Comparison of ENCODE assay signal across 8 mouse cellular contexts in genomic region chr15:78436380-78437192, GRCm38 (mm10). TPM values are rescaled to one million over a fixed set of nuclear protein-coding genes. Genes with fewer than 3 reads are reported as not detected.
DNase-seq lines count a peak whose midpoint lies in the region; ATAC-seq and TF ChIP-seq lines count a peak whose summit lies in the region.

No protein-coding gene starts in this region.

- dilution Hi-C loops in CH12.LX (cut with MboI; ENCODE audit: extremely low pct_ligation_motif_present, extremely low pct_unique_long_range_greater_than_20kb, low sequenced_read_pairs): no loop called here

- H3K36me3 ChIP-seq in CH12.LX (replicated peaks in 1 of 2; ENCODE audit: control insufficient read depth in 1 of 2, insufficient read depth in 1 of 2, low read length in 1 of 2): no peaks in the 10 kb centered on the region
- peaks cover 36% of the 10 kb centered on the region for H3K36me3 ChIP-seq in forebrain, embryonic 14.5 days (ENCODE audit: control insufficient read depth, insufficient read depth, low read length)
- H3K36me3 ChIP-seq in heart, postnatal 0 days (replicated peaks; ENCODE audit: control insufficient read depth, insufficient read depth, low read length): peaks cover 5% of the 10 kb centered on the region
- H3K36me3 ChIP-seq in liver, embryonic 12.5 days: peaks cover 9% of the 10 kb centered on the region; the same call in 1 of the 2 replicates
- H3K36me3 ChIP-seq in neural tube, embryonic 14.5 days (ENCODE audit: control insufficient read depth, insufficient read depth, low read length): peaks cover 15% of the 10 kb centered on the region

- no peaks in the 10 kb centered on the region for H3K9me3 ChIP-seq in CH12.LX (replicated peaks; ENCODE audit: low read length)
- no peaks in the 10 kb centered on the region for H3K9me3 ChIP-seq in forebrain, embryonic 14.5 days (replicated peaks; ENCODE audit: control insufficient read depth, low read length)
- no peaks in the 10 kb centered on the region for H3K9me3 ChIP-seq in heart, postnatal 0 days (replicated peaks; ENCODE audit: control insufficient read depth, low read length)
- no peaks in the 10 kb centered on the region for H3K9me3 ChIP-seq in liver, embryonic 12.5 days (replicated peaks)
- no peaks in the 10 kb centered on the region for H3K9me3 ChIP-seq in neural tube, embryonic 14.5 days (ENCODE audit: control insufficient read depth, low read length)

- H3K4me2 ChIP-seq in CH12.LX (ENCODE audit: insufficient read depth, low read depth, poor library complexity, severe bottlenecking): peak overlapping the region; percentile 42; the same call in 1 of the 2 replicates
- peak overlapping the region; percentile 59 for H3K4me2 ChIP-seq in forebrain, embryonic 14.5 days (ENCODE audit: low read length)
- peak overlapping the region; percentile 53 for H3K4me2 ChIP-seq in heart, postnatal 0 days (ENCODE audit: low read depth, low read length)
- H3K4me2 ChIP-seq in liver, embryonic 12.5 days: peak overlapping the region; percentile 51
- peak overlapping the region; percentile 42 for H3K4me2 ChIP-seq in neural tube, embryonic 14.5 days (ENCODE audit: low read depth, low read length)

- H3K9ac ChIP-seq in CH12.LX (ENCODE audit: insufficient read depth, low read depth): no peak overlapping the region
- H3K9ac ChIP-seq in forebrain, embryonic 14.5 days (ENCODE audit: low read length): peak overlapping the region; percentile 50
- peak overlapping the region; percentile 29; the same call in 1 of the 2 replicates for H3K9ac ChIP-seq in heart, postnatal 0 days (replicated peaks; ENCODE audit: low read depth, low read length)
- H3K9ac ChIP-seq in liver, embryonic 12.5 days: 0 out of 2 replicates have a peak overlapping the region, but pooled peaks have one; percentile 37
- 0 out of 2 replicates have a peak overlapping the region, but pooled peaks have one; percentile 37 for H3K9ac ChIP-seq in neural tube, embryonic 14.5 days (replicated peaks; ENCODE audit: low read depth, low read length)

- TF ChIP-seq EP300 in CH12.LX (IDR thresholded peaks at IDR 0.05; ENCODE audit: low read length): no peak
- no peak for TF ChIP-seq EP300 in heart, postnatal 0 days (IDR thresholded peaks at IDR 0.05; ENCODE audit: low read depth)

- peaks cover 59% of the 10 kb centered on the region for H3K27me3 ChIP-seq in CH12.LX (replicated peaks)
- no peaks in the 10 kb centered on the region for H3K27me3 ChIP-seq in forebrain, embryonic 14.5 days (replicated peaks; ENCODE audit: control insufficient read depth, insufficient read depth, low read length)
- H3K27me3 ChIP-seq in heart, postnatal 0 days (ENCODE audit: control insufficient read depth, insufficient read depth, low read length): no peaks in the 10 kb centered on the region
- peaks cover 63% of the 10 kb centered on the region for H3K27me3 ChIP-seq in liver, embryonic 12.5 days (replicated peaks)
- no peaks in the 10 kb centered on the region for H3K27me3 ChIP-seq in neural tube, embryonic 14.5 days (ENCODE audit: control insufficient read depth, insufficient read depth, low read length)

- H3K4me3 ChIP-seq in CH12.LX (replicated peaks in 1 of 3; ENCODE audit: low read depth in 2 of 3, low read length in 2 of 3, poor library complexity in 1 of 3): peak overlapping the region in 1 of 3 experiments; percentile 6
- H3K4me3 ChIP-seq in forebrain, embryonic 14.5 days (ENCODE audit: low read depth, low read length): peak overlapping the region; percentile 21
- H3K4me3 ChIP-seq in heart, postnatal 0 days (ENCODE audit: low read depth, low read length): peak overlapping the region; percentile 30
- peak overlapping the region; percentile 8; the same call in 1 of the 2 replicates for H3K4me3 ChIP-seq in liver, embryonic 12.5 days
- peak overlapping the region; percentile 12; the same call in 1 of the 2 replicates for H3K4me3 ChIP-seq in neural tube, embryonic 14.5 days (ENCODE audit: low read depth, low read length)

- WGBS in forebrain, embryonic 14.5 days: 8% methylated on average over 32 of the region's 32 CpGs
- WGBS in heart, postnatal 0 days: 18% methylated on average over 26 of the region's 32 CpGs
- WGBS in liver, embryonic 12.5 days (ENCODE audit: insufficient replicate concordance): 24% methylated on average over 30 of the region's 32 CpGs
- WGBS in neural tube, embryonic 14.5 days: 11% methylated on average over 29 of the region's 32 CpGs

- peak; percentile 78 for ATAC-seq in forebrain, embryonic 14.5 days
- ATAC-seq in heart, postnatal 0 days (ENCODE audit: insufficient read depth, low read depth): peak; percentile 67
- ATAC-seq in liver, embryonic 12.5 days: 0 out of 2 replicates have a peak, but pooled peaks have one; percentile 26
- ATAC-seq in neural tube, embryonic 14.5 days (ENCODE audit: low read depth): peak; percentile 48; the same call in 1 of the 2 replicates

- TF ChIP-seq POLR2A in CH12.LX (IDR thresholded peaks at IDR 0.05; ENCODE audit: low read depth, low read length): no peak
- TF ChIP-seq POLR2A in brain, embryonic 14.5 days (IDR thresholded peaks at IDR 0.05; ENCODE audit: borderline replicate concordance, extremely low read depth, insufficient read depth, insufficient read length, poor library complexity, severe bottlenecking): no peak

- TF ChIP-seq RAD21 in CH12.LX (IDR thresholded peaks at IDR 0.05; ENCODE audit: low read depth, low read length): no peak; the same call in 1 of the 2 replicates

- H3K4me1 ChIP-seq in CH12.LX (ENCODE audit: control insufficient read depth in 1 of 2, insufficient read depth in 2 of 2): peaks cover 18 to 48% of the 10 kb centered on the region in 2 experiments
- H3K4me1 ChIP-seq in forebrain, embryonic 14.5 days (ENCODE audit: control insufficient read depth, insufficient read depth, low read length): peaks cover 13% of the 10 kb centered on the region; the same call in 1 of the 2 replicates
- H3K4me1 ChIP-seq in heart, postnatal 0 days (ENCODE audit: control insufficient read depth, insufficient read depth): peaks cover 9% of the 10 kb centered on the region
- peaks cover 23% of the 10 kb centered on the region for H3K4me1 ChIP-seq in liver, embryonic 12.5 days
- H3K4me1 ChIP-seq in neural tube, embryonic 14.5 days (ENCODE audit: control insufficient read depth, insufficient read depth, low read length): peaks cover 16% of the 10 kb centered on the region

- no peak overlapping the region for H3K27ac ChIP-seq in CH12.LX (ENCODE audit: insufficient read depth, low read depth)
- peak overlapping the region; percentile 22; the same call in 1 of the 2 replicates for H3K27ac ChIP-seq in forebrain, embryonic 14.5 days (ENCODE audit: low read depth, low read length)
- peak overlapping the region; percentile 70; the same call in 1 of the 2 replicates for H3K27ac ChIP-seq in heart, postnatal 0 days (ENCODE audit: low read depth)
- H3K27ac ChIP-seq in liver, embryonic 12.5 days: no peak overlapping the region
- H3K27ac ChIP-seq in neural tube, embryonic 14.5 days (ENCODE audit: low read depth, low read length): peak overlapping the region; percentile 57

- TF ChIP-seq CTCF in CH12.LX (conservative IDR thresholded peaks at IDR 0.05 in 1 of 2, IDR thresholded peaks at IDR 0.05 in 1 of 2; ENCODE audit: low read depth in 2 of 2, low read length in 2 of 2): no peak
- no peak; the same call in 1 of the 2 replicates for TF ChIP-seq CTCF in brain, embryonic 14.5 days (IDR thresholded peaks at IDR 0.05; ENCODE audit: borderline replicate concordance, extremely low read depth, insufficient read depth, insufficient read length)
- no peak for TF ChIP-seq CTCF in heart, postnatal 0 days (IDR thresholded peaks at IDR 0.05; ENCODE audit: low read depth)

- H3K79me2 ChIP-seq in CH12.LX (replicated peaks; ENCODE audit: control insufficient read depth, extremely low read depth, insufficient read depth, poor library complexity, severe bottlenecking): no peaks in the 10 kb centered on the region

- in situ Hi-C loops in CH12.LX (cut with MboI; ENCODE audit: low pct_ligation_motif_present, low pct_unique_long_range_greater_than_20kb, low sequenced_read_pairs): loop anchor here (25.0 kb wide), 1 partner anchor 301 kb away; no protein-coding TSS in a partner anchor

- DNase-seq in CH12.LX (ENCODE audit: extremely low read depth): no peak
- peak; percentile 91 for DNase-seq in brain, embryonic 14.5 days (ENCODE audit: low read depth)
- DNase-seq in forebrain, embryonic 14.5 days (ENCODE audit: low spot score): peak; percentile 88
- peak; percentile 76 for DNase-seq in heart, postnatal 0 days (ENCODE audit: low spot score)
- peak; percentile 93 to 96 for DNase-seq in kidney, postnatal 4 days
- peak; percentile 91 for DNase-seq in urinary bladder, postnatal 14 days (ENCODE audit: low spot score)

RNA-seq across cellular contexts. Expression of gene Kctd17, which starts 8.2 kb away (rescaled TPM):
- total RNA-seq in CH12.LX (2012; rRNA removed) (not detected in 2 replicates), CH12.LX (2014; rRNA removed) (not detected in 2 replicates)
- polyA plus RNA-seq in CH12.LX (2012; ENCODE audit: insufficient read length, low read depth): not detected in 2 replicates
- 259 and 385 TPM in 2 replicates for polyA plus RNA-seq in brain, embryonic 14.5 days (2012; rRNA removed)
- 110 and 113 TPM in 2 replicates for polyA plus RNA-seq in forebrain, embryonic 14.5 days (2014; fragmentation: Nextera tagmentation; extraction: Ambion mirVana)
- 38.4 and 49.8 TPM in 2 replicates for total RNA-seq in heart, postnatal 0 days (2014; rRNA removed; ENCODE audit: low replicate concordance)
- polyA plus RNA-seq in heart, postnatal 0 days (2015; fragmentation: Nextera tagmentation; extraction: Ambion mirVana): 15.7 and 17.8 TPM in 2 replicates
- polyA plus RNA-seq in liver, embryonic 12.5 days (2016; fragmentation: Nextera tagmentation; extraction: Ambion mirVana): 7.6 and 8.8 TPM in 2 replicates
- polyA plus RNA-seq in neural tube, embryonic 14.5 days (2014; fragmentation: Nextera tagmentation; extraction: Ambion mirVana): 141 and 157 TPM in 2 replicates

RNA-seq across cellular contexts. Expression of gene Mpst, which starts 30.4 kb away (rescaled TPM):
- total RNA-seq in CH12.LX (2012; rRNA removed) (33.0 and 46.3 TPM in 2 replicates), CH12.LX (2014; rRNA removed) (18.1 and 27.0 TPM in 2 replicates)
- polyA plus RNA-seq in CH12.LX (2012; ENCODE audit: insufficient read length, low read depth): 21.5 and 24.4 TPM in 2 replicates
- polyA plus RNA-seq in brain, embryonic 14.5 days (2012; rRNA removed): 83.4 and 130 TPM in 2 replicates
- 5.9 and 6.1 TPM in 2 replicates for polyA plus RNA-seq in forebrain, embryonic 14.5 days (2014; fragmentation: Nextera tagmentation; extraction: Ambion mirVana)
- 40.0 and 52.2 TPM in 2 replicates for total RNA-seq in heart, postnatal 0 days (2014; rRNA removed; ENCODE audit: low replicate concordance)
- 1.1 and 1.2 TPM in 2 replicates for polyA plus RNA-seq in heart, postnatal 0 days (2015; fragmentation: Nextera tagmentation; extraction: Ambion mirVana)
- polyA plus RNA-seq in liver, embryonic 12.5 days (2016; fragmentation: Nextera tagmentation; extraction: Ambion mirVana): 3.5 and 4.8 TPM in 2 replicates
- polyA plus RNA-seq in neural tube, embryonic 14.5 days (2014; fragmentation: Nextera tagmentation; extraction: Ambion mirVana): 3.7 and 4.2 TPM in 2 replicates

RNA-seq across cellular contexts. Expression of gene Tst, which starts 30.9 kb away (rescaled TPM):
- total RNA-seq in CH12.LX (2012; rRNA removed) (1.8 and 2.0 TPM in 2 replicates), CH12.LX (2014; rRNA removed) (0.66 and 0.67 TPM in 2 replicates)
- 0.56 and 0.57 TPM in 2 replicates for polyA plus RNA-seq in CH12.LX (2012; ENCODE audit: insufficient read length, low read depth)
- 12.4 and 16.2 TPM in 2 replicates for polyA plus RNA-seq in brain, embryonic 14.5 days (2012; rRNA removed)
- 27.0 and 27.4 TPM in 2 replicates for polyA plus RNA-seq in forebrain, embryonic 14.5 days (2014; fragmentation: Nextera tagmentation; extraction: Ambion mirVana)
- 42.4 and 50.9 TPM in 2 replicates for total RNA-seq in heart, postnatal 0 days (2014; rRNA removed; ENCODE audit: low replicate concordance)
- polyA plus RNA-seq in heart, postnatal 0 days (2015; fragmentation: Nextera tagmentation; extraction: Ambion mirVana): 21.9 and 22.0 TPM in 2 replicates
- polyA plus RNA-seq in liver, embryonic 12.5 days (2016; fragmentation: Nextera tagmentation; extraction: Ambion mirVana): 84.9 and 92.8 TPM in 2 replicates
- 16.0 and 20.3 TPM in 2 replicates for polyA plus RNA-seq in neural tube, embryonic 14.5 days (2014; fragmentation: Nextera tagmentation; extraction: Ambion mirVana)

RNA-seq across cellular contexts. Expression of gene Tmprss6, which starts 31.8 kb away (rescaled TPM):
- total RNA-seq in CH12.LX (2012; rRNA removed) (0.08 and 0.34 TPM in 2 replicates), CH12.LX (2014; rRNA removed) (0.24 TPM in 2 replicates)
- 0.54 and 0.70 TPM in 2 replicates for polyA plus RNA-seq in CH12.LX (2012; ENCODE audit: insufficient read length, low read depth)
- polyA plus RNA-seq in brain, embryonic 14.5 days (2012; rRNA removed): 0.14 and 0.22 TPM in 2 replicates
- polyA plus RNA-seq in forebrain, embryonic 14.5 days (2014; fragmentation: Nextera tagmentation; extraction: Ambion mirVana): 0.20 and 0.47 TPM in 2 replicates
- 0.50 TPM in 1 of 2 replicates, not detected in the other for total RNA-seq in heart, postnatal 0 days (2014; rRNA removed; ENCODE audit: low replicate concordance)
- 0.29 and 0.49 TPM in 2 replicates for polyA plus RNA-seq in heart, postnatal 0 days (2015; fragmentation: Nextera tagmentation; extraction: Ambion mirVana)
- 5.9 and 6.7 TPM in 2 replicates for polyA plus RNA-seq in liver, embryonic 12.5 days (2016; fragmentation: Nextera tagmentation; extraction: Ambion mirVana)
- polyA plus RNA-seq in neural tube, embryonic 14.5 days (2014; fragmentation: Nextera tagmentation; extraction: Ambion mirVana): 0.78 TPM in 1 of 2 replicates, not detected in the other

RNA-seq across cellular contexts. Expression of gene Tex33, which starts 40.9 kb away (rescaled TPM):
- total RNA-seq in CH12.LX (2012; rRNA removed) (not detected in 2 replicates), CH12.LX (2014; rRNA removed) (not detected in 2 replicates)
- not detected in 2 replicates for polyA plus RNA-seq in CH12.LX (2012; ENCODE audit: insufficient read length, low read depth)
- polyA plus RNA-seq in brain, embryonic 14.5 days (2012; rRNA removed): not detected in 2 replicates
- not detected in 2 replicates for polyA plus RNA-seq in forebrain, embryonic 14.5 days (2014; fragmentation: Nextera tagmentation; extraction: Ambion mirVana)
- not detected in 2 replicates for total RNA-seq in heart, postnatal 0 days (2014; rRNA removed; ENCODE audit: low replicate concordance)
- polyA plus RNA-seq in heart, postnatal 0 days (2015; fragmentation: Nextera tagmentation; extraction: Ambion mirVana): not detected in 2 replicates
- not detected in 2 replicates for polyA plus RNA-seq in liver, embryonic 12.5 days (2016; fragmentation: Nextera tagmentation; extraction: Ambion mirVana)
- polyA plus RNA-seq in neural tube, embryonic 14.5 days (2014; fragmentation: Nextera tagmentation; extraction: Ambion mirVana): not detected in 2 replicates

Comparison
In these comparisons a context has a peak if more than half of its experiments do, and no peak if none do; other contexts are left out.
1. H3K27ac ChIP-seq: peak in forebrain, embryonic 14.5 days (single experiment), heart, postnatal 0 days (single experiment) and neural tube, embryonic 14.5 days (single experiment); none in CH12.LX (single experiment) and liver, embryonic 12.5 days (single experiment).
2. ATAC-seq: peak in every context shown above with its lines; median percentile 78 in forebrain, embryonic 14.5 days; 67 in heart, postnatal 0 days; 48 in neural tube, embryonic 14.5 days; 26 in liver, embryonic 12.5 days.
3. Peak in every context shown above with its lines, with median percentiles within 50 percentile points of each other: H3K4me2 ChIP-seq.